Mouse (Mus musculus) retina, postnatal 1 day (tissue): ENCODE measurements at regions not wholly inside any gene's neighbourhood (a gene's known extent, or its start where the extent isn't known, plus 50 kb on each side); places are given as distances from the start of the nearest gene placed in this dataset.
A peak's percentile ranks its signal among the peaks of the same experiment; 100 is the strongest.

Experiments
- DNase-seq: peaks from one replicate; pipeline ENCODE4 v3.0.0-alpha.2; 2012

DNA sequence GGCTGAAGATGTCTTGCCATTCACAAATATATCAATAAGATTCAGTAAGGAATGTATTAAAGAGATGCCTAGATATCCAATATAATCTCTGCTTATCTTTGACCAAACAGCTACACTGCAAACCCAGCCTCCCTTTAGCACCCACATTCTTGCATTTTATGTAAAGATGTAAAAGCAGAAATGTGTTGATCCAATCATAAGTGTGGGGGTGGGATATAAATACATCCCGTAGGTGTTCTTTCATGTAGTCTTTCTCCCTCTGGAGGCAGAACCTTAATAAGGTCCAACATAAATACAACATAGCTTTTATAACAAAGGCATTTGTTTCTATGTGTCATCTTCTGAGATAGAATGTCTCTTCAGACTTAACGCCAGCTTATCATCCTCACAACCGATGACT, 637.1 kb upstream of the Flrt2 start:
- DNase-seq: no peak

DNA sequence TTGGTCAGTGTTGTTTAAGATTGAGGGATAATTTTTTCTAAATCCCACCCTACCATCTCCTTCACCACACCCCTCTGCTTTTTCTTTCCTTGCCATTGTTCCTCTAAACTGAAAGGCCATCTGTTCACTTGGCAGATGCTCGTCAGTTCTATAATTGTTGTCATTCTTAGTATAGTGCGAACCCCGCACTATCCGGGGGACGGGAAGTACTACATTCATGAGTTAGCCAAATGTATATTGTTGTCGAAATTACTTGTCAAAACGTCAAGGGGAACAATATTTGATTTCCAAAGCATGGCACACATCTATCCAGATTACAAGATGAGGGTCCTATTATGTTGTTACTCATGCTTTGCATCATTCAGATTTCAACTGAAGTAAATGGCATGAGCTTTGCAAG, 635.1 kb upstream of the Flrt2 start:
- DNase-seq: peak; percentile 28

DNA sequence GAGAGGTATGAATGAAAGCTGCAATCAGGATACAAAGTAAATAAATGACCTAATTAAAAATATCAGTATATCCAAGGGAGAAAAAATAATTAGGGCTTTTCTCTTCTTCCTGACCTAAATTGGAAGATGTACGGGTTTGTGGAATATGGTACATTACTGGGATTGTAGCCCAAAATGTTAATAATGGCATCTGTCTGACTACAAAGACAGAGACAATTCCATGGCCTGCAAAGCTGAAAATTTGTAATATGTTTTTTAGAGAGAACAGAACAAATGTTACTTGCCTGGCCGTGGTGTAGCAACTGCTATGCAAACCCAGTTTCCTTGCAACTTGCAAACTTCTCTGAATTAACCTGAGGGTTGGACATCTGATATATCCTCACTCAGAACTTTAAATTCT, 632.6 kb upstream of the Flrt2 start:
- DNase-seq: no peak

DNA sequence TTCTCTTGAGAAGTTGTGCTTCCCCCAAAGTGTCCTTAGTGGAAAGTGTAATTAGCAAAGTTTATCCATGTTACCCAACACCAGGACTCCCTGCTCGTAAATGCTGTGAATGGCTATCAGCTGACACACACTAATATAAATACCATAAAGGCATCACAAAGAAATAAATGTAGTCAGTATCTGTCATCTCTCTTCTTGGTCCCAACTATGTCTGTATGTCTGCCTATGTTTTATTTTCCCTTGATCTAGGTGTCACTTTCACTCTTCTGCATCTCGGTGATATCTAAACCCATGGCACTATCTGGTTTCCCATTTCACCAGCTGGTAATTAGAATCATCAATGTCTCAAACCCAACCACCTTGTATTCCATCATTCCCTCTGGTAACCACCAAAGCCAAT, 619.7 kb upstream of the Flrt2 start:
- DNase-seq: no peak

DNA sequence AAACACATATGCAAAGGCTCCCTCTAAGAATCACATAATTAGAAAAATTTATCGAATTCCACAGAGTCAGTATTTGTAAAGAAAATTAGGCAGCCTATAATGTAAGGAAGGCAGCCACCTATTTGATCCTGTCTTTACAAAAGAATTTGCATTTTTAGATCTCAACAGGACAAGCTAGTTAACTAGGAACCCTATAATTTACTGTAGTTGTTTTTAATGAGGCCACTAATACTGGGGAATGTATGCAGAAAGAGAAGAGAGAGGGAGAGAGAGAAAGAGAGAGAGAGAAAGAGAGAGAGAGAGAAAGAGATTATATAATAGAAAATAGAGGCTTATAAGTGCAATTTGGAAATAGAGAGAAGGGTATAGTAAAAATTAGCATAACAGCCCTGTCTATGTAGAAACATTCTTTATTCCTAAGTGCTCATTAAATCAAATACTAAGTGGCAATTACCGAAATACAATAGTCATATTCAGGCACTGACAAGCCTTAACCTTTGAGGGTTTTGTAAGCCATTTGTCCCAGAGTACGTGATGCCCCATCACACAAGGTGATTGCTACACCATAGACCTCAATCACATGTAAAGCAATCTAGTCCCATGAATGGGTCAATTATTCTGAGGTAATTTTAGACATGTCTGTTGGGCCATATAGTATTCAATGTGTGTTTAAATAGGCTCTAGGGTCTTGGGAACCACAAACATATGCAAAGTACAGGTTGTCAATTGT, 572.6 kb upstream of the Flrt2 start:
- DNase-seq: no peak

DNA sequence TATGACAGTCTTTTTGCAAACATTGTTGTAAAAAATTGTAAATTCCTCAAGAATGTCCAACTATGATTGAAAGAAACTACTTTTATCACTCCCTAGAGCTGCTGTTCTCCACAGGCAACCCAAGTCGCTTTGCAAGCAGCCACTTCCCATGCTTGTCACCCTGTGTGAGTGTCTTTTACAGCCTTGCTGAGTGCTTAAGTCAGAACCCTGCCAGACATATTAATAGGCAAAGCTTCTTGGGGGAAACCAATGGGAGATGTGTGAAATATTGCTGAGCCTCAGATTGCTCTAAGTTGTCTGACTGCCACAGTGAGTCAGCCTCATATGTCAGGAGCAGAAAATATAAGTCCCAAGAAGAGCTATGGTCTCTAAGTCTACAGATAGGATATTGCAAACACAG, 559.2 kb upstream of the Flrt2 start:
- peak; percentile 28 for DNase-seq

DNA sequence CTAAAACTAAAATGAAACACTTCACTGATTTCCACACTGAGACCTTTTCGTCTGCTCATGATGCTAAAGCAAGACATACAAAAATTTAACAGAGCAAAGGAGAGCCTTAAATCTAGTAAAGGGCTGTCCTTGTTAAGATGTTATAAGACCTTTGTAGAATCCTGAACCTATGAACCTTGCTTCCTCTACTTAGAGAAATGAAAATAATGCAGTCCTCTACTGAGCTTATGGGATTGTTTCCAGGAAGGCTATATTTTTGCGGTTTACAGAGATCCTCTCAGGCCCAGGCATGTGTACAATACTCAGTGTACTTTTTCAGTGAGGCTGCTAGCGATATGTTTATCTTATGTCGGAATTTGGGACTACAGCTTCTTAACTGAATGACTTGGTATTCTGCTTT, 558.5 kb upstream of the Flrt2 start:
- DNase-seq: no peak

DNA sequence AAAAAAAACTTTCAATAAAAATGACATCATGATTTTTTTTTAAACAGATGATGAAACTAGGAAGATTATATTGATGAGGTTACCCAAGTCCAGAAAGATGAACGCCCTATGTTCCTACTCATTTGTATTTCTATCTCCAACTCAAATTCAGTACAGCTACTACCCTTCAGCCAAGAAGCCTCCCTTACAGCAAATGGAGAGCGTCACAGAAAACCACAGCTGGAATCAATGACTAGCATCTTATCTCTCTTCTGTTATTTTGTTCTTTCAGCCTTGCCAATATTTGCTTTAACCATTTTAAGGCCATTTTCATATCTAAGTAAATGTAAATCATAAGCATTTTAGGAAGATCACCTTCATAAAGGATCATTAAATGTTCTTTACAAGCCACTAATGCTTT, 553.9 kb upstream of the Flrt2 start:
- DNase-seq: no peak

DNA sequence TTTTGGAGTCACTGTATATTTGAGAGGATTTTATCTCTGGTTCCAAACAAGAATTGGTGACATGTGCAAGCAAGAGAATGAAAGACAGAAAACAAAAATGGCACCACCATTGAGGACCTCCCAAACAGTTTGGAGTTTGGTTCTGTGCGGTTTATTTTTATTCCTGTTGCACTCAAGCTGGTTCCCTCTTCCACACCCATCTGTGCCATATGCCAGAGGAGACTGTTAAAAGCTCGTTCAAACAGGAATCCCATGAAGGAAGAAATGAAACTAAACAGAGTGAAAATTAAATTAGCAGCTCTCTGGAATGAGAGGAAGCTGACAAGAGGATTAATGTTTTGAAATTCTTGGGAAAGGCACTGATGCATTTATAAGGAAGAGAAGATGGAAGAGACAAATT, 521.0 kb upstream of the Flrt2 start:
- DNase-seq: no peak

DNA sequence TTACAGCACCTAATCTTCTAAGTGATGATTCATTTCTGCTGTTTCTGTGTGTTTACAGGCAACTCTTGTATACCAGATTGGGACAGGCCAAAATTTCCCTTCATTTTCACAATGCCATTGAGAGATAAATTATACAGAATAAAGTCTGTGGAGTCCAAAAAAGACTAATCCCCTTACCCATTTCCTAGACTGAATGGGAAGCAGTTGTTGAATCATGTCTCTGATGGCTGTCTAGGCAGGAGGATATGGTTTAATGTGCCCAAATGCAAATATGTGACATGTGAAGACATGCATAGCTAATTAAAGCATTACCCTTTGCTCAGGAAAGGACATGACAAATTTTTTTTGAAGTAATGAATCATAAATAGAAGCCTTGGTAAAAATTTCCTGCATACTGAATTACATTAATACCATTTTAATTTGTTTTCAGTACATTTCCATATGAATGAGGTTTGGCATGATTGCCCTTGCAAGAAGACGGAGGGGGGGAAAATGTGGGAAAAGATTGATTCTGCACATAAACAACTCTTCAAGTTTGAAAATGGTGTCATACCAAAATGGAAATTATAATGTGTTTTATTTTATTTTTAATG, 518.1 kb upstream of the Flrt2 start:
- DNase-seq: no peak

DNA sequence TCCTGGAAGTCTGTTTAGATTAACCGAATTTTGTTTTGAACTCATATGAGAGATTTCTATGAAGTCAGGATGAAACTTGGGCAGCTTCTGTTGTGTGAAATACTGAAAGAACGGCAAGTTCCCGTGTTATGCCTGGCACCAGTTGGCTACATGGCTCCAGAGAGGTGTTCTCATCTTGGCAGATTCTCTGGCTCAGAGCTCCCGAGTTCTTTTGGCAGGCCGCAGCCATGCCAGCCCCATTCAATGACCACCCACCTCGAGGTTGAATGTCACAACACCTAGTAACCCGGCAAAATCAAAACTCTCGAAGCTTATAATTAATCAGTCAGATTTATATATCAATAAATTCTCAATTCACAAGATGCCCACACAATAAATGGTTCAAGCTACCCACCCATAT, 489.5 kb upstream of the Flrt2 start:
- DNase-seq: no peak

DNA sequence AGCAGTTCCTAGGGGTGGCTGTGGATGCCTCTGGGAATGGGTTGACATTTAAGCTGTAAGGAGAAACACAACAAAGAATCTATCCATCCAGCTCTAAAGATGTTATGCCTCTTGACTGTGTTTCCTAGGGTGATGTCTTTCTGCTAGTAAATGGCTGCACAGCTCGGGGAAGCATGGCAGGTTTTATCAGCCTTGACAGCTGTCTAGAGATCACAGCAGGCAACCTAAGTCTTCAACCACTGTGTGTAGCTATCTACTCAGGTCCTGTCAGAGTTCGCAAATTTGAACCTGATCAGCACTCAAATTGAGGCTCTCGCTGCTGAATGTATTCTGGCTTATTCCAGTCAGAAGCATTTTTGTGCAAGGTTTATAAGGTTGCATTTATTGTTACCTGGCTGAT, 486.9 kb upstream of the Flrt2 start:
- peak; percentile 26 for DNase-seq

DNA sequence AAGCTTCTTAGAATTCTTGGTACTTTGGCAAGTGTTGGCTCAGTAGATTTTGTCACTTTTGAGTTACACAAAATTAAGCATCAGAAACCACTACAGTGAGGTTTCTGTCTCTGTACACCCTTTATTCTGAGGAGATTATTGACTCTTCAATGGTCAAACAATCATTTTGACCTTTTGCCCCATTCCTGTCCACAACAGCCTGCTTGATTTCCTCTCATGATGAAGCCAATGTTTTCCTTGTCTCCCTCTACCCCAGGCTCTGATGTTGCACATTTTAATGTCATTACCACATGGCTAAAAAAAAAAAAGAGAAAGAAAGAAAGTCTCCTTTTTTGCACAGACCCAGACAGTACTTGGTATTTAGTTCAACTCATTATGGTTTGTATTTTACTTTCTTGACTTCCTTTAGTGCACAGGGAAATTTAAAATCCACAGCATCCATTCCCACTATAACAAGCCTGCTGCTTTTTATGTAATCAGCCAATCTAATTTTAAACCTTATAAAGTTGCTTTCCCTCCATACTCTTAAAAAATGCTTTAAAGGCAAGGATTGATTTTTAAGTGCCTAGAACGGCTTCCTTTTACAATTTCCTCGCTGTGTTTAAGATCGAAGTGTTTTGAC, 452.8 kb upstream of the Flrt2 start:
- DNase-seq: no peak

DNA sequence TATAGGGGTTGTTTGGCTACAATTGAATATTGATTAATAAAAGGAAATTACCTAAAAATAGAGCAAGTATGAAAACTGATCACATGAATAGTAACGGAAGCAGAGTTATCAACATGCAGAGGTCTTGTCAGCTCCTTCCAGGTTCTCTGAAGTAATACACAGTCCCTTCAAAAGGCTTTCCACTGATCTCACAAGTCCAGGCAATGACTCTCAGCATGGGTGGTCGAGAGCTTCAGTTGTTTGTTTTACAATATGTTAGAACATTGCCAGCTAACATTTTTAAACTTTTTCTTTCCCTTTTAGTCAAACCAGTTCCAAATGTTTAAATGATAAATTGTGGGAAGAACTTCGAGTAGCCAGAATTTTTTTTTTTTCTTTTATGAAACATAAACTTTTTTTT, 424.8 kb upstream of the Flrt2 start:
- no peak for DNase-seq

DNA sequence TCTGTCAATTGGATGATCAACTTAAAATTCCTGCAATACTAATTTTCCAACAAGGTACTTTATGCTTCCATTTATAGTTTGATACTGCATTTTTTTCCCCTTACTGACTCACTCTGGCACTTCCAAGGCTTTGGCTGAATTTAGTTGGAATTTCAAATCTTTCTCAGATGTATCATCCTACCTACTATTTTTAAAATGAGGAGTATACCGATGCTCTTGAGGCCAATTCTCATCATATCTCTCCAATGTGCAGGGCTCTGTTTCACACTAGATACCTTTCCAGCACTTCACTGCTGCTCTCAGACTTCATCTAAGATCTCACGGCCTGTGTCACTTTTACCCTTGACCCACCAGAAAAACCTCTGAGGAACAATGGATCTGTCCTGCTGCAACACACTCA, 386.6 kb upstream of the Flrt2 start:
- DNase-seq: no peak

DNA sequence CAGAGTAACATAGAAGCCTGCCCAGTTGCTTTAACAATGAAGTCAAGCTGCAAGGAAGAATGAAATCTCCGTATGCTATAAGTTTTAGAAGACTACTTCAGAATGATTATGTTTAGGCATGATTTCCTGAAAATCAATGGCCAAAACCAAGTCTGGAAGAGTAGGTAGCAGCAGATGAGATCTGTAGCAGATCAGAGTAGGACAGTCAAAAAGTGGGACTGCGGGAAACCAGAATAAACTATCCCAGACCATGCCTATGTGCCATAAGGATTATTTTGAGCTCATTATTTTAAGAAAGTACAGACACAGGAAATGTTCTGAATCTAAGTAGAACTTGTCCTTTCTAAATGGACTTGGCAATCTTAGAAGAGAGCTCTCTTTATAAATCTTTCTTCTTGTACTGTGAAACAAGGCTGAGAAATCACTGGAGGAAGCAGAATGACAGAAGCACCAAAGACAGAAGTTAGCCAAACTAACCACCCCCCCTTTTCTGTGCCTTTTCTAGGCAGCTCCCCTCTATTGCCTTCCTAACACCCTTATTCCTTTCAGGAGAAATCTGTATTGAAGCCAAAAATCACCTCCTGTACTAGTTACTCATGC, 376.8 kb upstream of the Flrt2 start:
- no peak for DNase-seq

DNA sequence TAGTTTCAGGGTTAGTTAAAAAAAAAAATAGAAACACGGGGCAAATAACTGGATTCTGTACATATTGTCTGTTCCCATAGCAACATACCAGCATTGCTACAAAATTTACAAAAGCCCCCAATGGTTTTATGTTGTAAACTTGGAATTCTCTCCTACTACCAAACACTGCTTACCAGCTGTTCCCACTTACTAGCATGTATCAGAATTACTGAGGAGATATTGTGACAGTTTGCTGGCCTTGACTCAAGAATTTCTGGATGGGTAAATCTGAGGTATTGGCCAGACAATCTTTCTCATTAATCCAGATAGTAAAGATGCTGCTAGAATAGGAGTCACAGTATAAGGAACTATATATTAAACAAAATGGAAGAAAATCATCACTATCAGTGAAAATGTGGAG, 375.2 kb upstream of the Flrt2 start:
- peak; percentile 27 for DNase-seq

DNA sequence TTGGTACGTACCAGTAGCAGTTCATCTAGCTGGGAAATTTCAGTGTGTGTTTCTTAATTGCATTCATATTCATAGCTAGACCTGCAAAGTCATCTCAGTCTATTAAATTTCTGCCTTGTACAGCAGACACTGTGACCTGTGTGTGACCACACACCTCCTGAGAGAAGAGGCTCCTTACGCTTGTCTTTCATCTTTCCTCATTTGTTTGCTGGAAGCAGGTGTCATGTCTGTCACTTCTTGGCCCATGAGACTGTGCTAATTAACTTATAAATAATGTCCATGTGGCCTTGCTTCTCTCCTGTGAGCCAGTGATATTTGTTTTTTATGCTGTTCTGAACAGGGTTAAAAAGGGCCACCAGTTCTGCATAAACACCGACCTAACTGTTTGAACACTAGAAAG, 370.3 kb upstream of the Flrt2 start:
- DNase-seq: no peak

DNA sequence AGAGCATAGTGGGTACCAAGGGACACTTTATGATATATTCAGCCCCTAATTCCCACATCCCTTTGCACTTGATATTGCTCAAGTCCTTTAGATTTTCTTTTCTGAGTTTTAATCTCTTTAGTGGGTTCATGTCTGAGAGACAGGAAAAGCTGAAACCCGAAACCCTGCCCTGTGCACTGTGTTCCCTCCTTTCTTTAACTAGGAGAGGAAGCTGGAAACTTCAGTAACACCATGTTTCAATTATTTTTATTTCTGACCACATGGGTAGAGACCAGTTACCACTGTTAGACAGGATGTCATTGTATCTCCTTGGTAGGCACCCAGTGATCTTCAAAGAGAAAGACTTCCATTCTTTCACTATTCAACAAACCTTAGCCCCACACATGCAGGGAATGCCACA, 362.4 kb upstream of the Flrt2 start:
- DNase-seq: no peak

DNA sequence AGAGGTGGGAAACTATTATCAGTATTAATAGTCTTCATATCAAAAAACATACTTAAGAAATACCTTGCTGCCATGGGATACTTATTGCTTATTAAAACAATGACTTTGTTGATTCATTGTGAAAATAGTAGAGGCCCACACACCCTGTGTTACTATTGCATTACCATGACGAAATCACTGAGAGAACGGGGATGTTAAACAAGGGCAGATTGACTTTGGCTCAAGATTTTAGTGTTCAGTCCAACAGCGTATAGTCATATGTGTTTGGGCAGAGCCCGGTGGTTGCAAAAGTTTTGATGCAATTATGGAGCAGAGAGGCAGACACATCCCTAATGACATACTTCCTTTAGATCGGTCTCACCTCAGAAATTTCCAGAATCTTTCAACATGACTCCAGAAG, 344.2 kb upstream of the Flrt2 start:
- DNase-seq: no peak

DNA sequence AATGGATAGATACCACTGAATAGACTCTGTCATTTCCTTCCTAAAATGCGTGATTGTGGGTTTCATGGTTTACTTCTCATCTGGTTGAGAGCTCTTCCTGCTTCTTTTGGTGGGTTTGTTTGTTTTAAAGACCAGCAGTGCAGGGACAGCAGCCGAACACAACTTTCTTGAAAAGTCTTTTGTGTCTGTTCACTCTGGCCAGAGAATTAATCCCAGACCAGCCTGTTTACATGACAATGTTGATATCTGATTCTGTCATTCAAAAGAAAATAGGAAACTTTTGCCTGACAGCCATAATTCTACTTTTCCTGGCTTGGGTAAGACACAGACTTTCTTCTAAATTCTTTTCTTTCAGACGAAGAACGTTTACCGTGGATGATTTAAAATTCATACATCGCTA, 336.9 kb upstream of the Flrt2 start:
- DNase-seq: peak; percentile 84

DNA sequence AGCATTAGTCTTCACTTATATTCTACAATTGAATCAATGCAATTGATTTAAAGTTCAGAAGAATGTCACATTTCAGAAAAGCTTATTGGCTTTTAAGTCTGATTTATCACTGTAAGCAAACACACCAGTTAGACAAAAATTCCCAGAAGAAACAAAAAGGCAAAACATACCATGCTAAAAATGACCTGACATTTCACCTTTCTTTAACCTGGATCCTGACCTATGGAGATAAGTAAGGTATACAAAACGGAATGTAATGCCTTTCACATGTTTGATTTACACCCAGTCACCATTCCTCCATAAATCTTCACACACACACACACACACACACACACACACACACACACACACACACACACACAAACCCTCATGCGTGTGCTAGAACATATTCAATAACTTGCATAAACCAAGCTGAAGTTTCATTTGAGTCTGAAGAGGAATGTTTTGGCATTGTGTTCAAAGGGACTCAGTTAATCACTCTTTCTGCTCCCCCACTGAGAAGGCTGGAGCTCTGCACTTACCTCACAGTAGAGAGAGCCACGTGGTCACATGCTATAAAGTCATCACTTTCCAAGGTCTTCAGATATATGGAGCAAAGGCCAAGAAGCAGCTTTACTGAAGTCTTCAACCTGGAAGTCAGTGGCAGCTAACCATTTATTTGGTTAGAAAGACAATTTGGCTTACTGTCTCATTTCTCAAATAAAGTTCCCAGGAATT, 307.6 kb upstream of the Flrt2 start:
- DNase-seq: no peak

DNA sequence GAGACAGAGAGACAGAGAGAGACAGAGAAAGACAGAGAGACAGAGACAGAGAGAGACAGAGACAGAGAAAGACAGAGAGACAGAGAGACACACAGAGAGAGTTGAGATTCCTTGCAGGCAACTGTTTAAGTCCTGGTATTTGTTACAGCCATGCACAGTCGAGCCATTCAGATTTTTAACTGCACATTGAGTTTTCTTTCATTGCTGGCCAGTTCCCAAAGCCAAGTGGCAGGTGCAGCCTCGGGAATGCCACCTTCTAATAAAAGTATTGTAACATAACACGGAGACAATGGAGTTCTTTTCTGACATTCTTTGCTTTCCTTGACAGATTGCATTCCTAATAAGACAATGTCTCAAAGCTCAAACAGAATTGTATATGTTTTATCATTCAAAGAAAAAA, 306.3 kb upstream of the Flrt2 start:
- no peak for DNase-seq

DNA sequence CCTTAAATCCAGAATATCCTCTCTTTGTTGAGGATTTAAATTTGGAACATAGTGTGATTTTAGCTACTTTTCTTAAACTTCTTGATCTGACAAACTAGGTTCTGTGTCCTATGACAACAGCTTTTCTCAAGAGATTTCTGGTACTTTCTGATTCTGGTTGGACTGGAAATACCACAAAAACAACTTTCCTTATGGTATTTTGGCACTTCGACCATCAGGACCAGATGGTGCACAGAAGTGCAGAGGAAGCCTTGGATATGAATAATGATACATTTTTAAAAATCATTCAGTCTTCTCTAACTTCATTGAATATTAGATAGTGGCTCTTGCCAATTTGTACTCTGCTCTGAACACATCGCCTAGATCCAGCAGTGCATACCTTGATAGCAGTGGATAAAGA, 303.8 kb upstream of the Flrt2 start:
- no peak for DNase-seq
